Mouse (Mus musculus) testis, adult 2 months (tissue): ENCODE measurements around the gene Disp2.

Source experiments
- CTCF ChIP-seq: fragments of 200-500 bp; IDR thresholded peaks from 2 replicates; pipeline ENCODE4 v1.5.1; 2012; ENCODE audit warnings: low read depth, mild to moderate bottlenecking, inconsistent platforms, low read length, moderate library complexity; ENCODE audit not compliant: control insufficient read depth, insufficient read depth, insufficient replicate concordance
- POLR2A ChIP-seq: fragments of 200-500 bp; IDR thresholded peaks from 2 replicates; pipeline ENCODE4 v1.6.1; 2012; ENCODE audit warnings: low read depth, mild to moderate bottlenecking, inconsistent platforms, low read length, moderate library complexity; ENCODE audit not compliant: control insufficient read depth

DNA sequence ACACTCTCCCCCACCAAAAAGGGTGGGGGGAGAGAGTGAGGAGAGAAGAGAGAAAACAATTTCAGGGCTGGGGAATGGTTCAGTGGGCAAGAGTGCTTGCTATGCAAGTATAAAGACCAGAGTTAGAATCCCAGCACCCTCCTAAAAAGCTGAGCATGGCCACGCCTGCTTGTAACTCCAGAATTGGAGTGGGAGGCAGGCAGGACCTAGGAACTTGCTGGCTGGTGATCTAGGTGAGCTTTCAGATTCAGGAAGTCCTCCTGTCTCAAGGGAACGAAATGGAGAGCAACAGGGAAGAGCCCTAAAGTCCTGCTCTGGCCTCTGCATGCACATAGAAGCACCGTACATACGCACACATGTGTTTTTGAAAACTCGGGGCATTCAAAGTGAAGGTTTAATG lies 43.3 kb downstream of the Disp2 start:
- TF ChIP-seq CTCF (no peak), POLR2A (no peak)
